Mouse (Mus musculus) spleen, embryonic (tissue): ENCODE measurements around the gene Tex35.

Source experiments
- CTCF ChIA-PET: fragments of 350-600 bp; sonication (Branson Sonifier 250); formaldehyde crosslinking; loops from one replicate; lab custom pipeline; 2022; lab: Charles Lee

Gene Tex35

DNA sequence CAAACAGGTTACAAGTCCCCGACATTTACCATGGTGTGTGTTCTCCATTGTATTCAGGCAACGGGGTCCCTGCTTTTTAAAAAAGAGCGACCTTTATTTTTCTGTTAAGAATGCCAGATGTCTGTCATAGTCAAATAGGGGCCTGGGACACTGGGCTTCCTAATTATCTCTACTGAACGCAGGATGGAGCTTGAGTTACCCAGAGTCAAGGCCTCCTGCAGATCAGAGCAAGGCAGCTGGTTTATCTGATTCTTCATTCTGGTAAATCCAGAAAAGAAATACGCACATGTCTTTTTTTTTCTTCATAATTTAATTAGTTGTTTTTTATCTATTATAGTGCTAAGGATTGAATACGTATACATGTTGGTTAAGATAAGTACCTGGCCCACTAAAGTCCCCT lies 52.6 kb downstream of the Tex35 start:
- CTCF ChIA-PET = interaction anchor here (0.6 to 1.1 kb wide), 2 partner anchors 15 to 35 kb away, joined by 3 to 7 read pairs; no protein-coding TSS in a partner anchor

- CTCF ChIA-PET = interaction anchor here (0.6 to 1.1 kb wide), 3 partner anchors 15 to 35 kb away, joined by 3 to 7 read pairs (median 3); no protein-coding TSS in a partner anchor
Measured at GRCm38 (mm10) chr1:157055288-157055831, 53.1 kb downstream of the Tex35 start.

DNA sequence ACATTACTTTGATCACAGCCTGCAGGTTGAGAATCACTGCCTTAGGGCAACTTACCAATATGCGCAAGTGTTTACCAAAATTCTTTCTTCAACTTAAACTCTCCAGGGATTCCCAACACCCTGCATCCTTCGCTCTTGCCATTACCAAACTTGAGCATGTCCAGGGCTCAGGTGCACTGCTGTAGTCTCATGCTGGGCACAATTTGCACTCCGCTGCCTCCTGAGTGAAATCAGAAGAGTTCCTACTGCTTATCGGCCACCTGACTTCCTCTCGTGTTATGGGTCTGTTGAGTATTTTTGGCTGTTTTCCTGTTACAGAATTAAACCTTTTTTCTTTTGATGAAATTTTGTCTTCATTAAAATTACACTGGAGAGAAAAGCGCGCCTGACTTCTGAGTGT lies 53.8 kb downstream of the Tex35 start:
- CTCF ChIA-PET = interaction anchor here (0.7 kb wide), 1 partner anchor 26 kb away, joined by 3 read pairs; no protein-coding TSS in a partner anchor

DNA sequence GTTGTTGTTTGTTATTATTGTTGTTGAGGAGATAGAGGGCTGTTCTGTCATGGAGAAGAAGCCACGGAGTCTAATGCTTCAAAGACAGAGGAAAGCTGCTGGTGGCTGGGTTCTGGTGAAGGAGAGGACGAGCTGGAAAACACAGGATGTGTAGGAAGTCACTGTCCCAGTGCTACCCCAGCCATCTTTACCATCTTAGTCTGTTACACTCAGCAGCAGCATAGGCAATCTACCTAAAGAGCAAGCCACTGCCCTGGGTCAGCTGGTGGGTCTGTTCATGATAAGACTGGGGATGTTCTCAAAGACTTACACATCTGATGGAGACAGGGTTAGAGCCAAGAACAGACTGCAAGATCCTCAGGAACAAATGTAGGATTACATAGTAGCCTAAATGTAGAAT lies 58.6 kb downstream of the Tex35 start:
- CTCF ChIA-PET = interaction anchor here (1.2 kb wide), 1 partner anchor 25 kb away, joined by 4 read pairs; no protein-coding TSS in a partner anchor
